Mouse (Mus musculus): ENCODE measurements around the gene Slc35f6.
"Not testable (repeated sequence)": the region's sequence is repeated elsewhere in the genome, so short reads cannot be mapped to it uniquely, and the experiment has no call there.

Gene Slc35f6

GRCm38 (mm10) chr5:30700361-30701000, 52.7 kb downstream of the Slc35f6 start:
- in situ Hi-C loops (cut with MboI, MseI) = no loop called here

DNA sequence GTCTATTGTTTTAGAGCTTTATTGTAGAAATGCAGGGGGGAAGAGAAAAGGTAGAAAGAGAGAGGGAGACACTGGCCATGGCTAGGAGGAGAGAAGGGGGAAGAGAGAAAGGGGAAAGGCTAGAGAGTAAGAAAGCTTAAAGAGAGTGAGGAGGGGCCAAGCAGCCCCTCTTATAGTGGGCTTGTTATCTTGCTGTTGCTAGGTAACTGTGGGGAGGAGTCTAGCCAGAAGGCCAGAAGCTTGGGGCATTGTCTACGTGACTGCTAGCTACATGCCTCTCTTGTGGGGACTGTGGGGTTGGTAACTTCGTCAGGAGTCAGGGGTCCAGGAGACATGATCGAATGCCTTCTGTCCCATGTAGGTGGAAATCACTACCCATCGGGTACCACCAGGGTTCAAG, 53.6 kb downstream of the Slc35f6 start:
- in situ Hi-C loops (cut with MboI, MseI) = not testable (repeated sequence)

DNA sequence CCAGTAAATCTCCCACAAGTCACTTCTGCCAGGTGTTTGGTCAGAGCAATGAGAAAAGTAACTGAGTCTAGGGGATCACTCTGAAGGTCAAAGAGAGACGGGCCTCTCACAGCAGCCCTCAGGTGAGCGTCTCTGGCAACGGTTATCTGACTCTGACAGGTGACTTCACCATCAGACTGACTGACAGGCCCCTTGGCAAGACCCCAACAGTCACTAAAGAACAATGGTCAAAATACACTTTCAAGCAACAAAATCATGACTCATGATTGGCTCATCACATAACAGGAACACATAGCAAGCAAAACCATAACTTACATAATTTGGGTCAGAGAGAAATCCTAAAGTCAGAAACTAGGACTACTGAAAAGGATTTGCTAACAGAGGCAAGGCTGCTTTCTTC, 54.1 kb downstream of the Slc35f6 start:
- in situ Hi-C loops (cut with MboI, MseI) = no loop called here
